Mouse (Mus musculus) lung, postnatal 25 days (tissue): ENCODE measurements around the gene Mvb12a.

Experiments used
- DNase-seq: peaks from one replicate; pipeline ENCODE4 v3.0.0; 2022; ENCODE audit warnings: low spot score

Mvb12a gene

GRCm38 (mm10) chr8:71593556-71594323 is 51.0 kb downstream of the Mvb12a start:
- DNase-seq, result no peak

- DNase-seq, result no peak
Observed at GRCm38 (mm10) chr8:71594324-71594722, 51.6 kb downstream of the Mvb12a start.

- peak; percentile 86 for DNase-seq
Observed at GRCm38 (mm10) chr8:71595862-71596261, 53.1 kb downstream of the Mvb12a start.

GRCm38 (mm10) chr8:71596384-71596783 is 53.7 kb downstream of the Mvb12a start:
- no peak for DNase-seq

GRCm38 (mm10) chr8:71596798-71597197 is 54.1 kb downstream of the Mvb12a start:
- peak; percentile 28 for DNase-seq

- DNase-seq, result no peak
Observed at GRCm38 (mm10) chr8:71597451-71597850, 54.7 kb downstream of the Mvb12a start, which contains the start of gene Fam129c. TSS of gene Fam129c (plus strand) at chr8:71597648.
